Mouse (Mus musculus): ENCODE results near the gene P3h3.

- TF ChIP-seq CTCF (IDR thresholded peaks at IDR 0.05; ENCODE audit: extremely low read depth, insufficient read length, insufficient replicate concordance, low read depth, low read length) (no peak), POLR2A (IDR thresholded peaks at IDR 0.05; ENCODE audit: low read depth, low read length) (no peak)
These were observed 24.3 kb upstream of the P3h3 start for GRCm38 (mm10) chr6:124881821-124882220.
